ENCODE assay signal across 18 mouse cellular contexts in the genomic region with DNA sequence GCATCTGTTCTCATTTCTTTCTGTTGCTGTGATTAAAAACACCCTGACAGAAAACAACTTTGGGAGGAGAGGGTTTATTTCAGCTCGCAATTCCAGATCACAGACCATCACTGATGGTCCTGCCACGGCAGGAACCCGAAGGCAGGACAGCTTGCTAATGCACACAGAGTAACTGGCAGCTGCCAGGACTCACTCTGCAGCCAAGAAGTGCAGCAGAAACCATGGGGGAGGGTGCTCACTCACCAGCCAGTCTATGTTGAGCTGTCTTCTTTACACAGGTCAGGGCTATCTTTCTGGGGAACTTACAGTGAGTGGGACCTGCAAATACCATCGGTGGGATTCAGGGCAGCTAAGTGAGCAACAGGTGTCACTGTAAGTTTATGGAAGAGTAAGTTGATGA. TPM values are rescaled to one million over a fixed set of nuclear protein-coding genes. Genes with fewer than 3 reads are reported as not detected.
"Had no signal": no experiment of that assay in that cellular context is flagged by ENCODE, and none has a peak within 500 bp of the region (broad histone marks: within the 10 kb centered on the region; RNA-seq: fewer than 3 reads in every experiment).

No protein-coding gene starts in this region.

- DNase-seq: kidney, adult 2 months; kidney, postnatal 25 days; liver, embryonic 13.5 days; lung, adult 2 months; lung, postnatal 14 days; lung, postnatal 4 days; retina, postnatal 1 day; right cerebral cortex, postnatal 25 days; spleen, adult 18-20 months; thymus, postnatal 25 days had no signal

- H3K4me3 ChIP-seq: liver, embryonic 13.5 days; midbrain, embryonic 12.5 days; midbrain, embryonic 15.5 days; myocyte; neural tube, embryonic 13.5 days; stomach, embryonic 15.5 days had no signal

- H3K9me3 ChIP-seq: liver, embryonic 13.5 days; midbrain, embryonic 12.5 days; midbrain, embryonic 15.5 days; neural tube, embryonic 13.5 days; stomach, embryonic 15.5 days had no signal

- H3K4me2 ChIP-seq: liver, embryonic 13.5 days; midbrain, embryonic 12.5 days; stomach, embryonic 15.5 days had no signal

- H3K36me3 ChIP-seq: liver, embryonic 13.5 days; midbrain, embryonic 12.5 days; midbrain, embryonic 15.5 days; neural tube, embryonic 13.5 days; stomach, embryonic 15.5 days had no signal

- H3K9ac ChIP-seq: liver, embryonic 13.5 days; midbrain, embryonic 12.5 days; midbrain, embryonic 15.5 days; stomach, embryonic 15.5 days had no signal

- ATAC-seq: midbrain, embryonic 15.5 days had no signal

- H3K27ac ChIP-seq: kidney, postnatal 0 days; liver, embryonic 13.5 days; midbrain, embryonic 12.5 days; midbrain, embryonic 15.5 days; neural tube, embryonic 13.5 days; stomach, embryonic 15.5 days had no signal

- H3K4me1 ChIP-seq: liver, embryonic 13.5 days; midbrain, embryonic 12.5 days; stomach, embryonic 15.5 days had no signal

RNA-seq across cellular contexts. Expression of gene 5730409E04Rik, which starts 27.8 kb away (rescaled TPM):
- total RNA-seq: megakaryocyte-erythroid progenitor cell, adult 5-6 weeks; neutrophil, adult 5-6 weeks had no signal
